Mouse (Mus musculus) embryonic facial prominence, embryonic 13.5 days (tissue): ENCODE data around the gene Ankrd2. TPM values are rescaled to one million over a fixed set of nuclear protein-coding genes. Genes with fewer than 3 reads are reported as not detected.
A peak's percentile ranks its signal among the peaks of the same experiment; 100 is the strongest.
"Not testable (repeated sequence)": the region's sequence is repeated elsewhere in the genome, so short reads cannot be mapped to it uniquely, and the experiment has no call there.

Experiments
- ATAC-seq: fragments of 200-750 bp; cut with Nextera tagmentation; 2 replicates; pipeline ENCODE4 v1.8.0; 2017; ENCODE audit warnings: low read depth; ENCODE audit not compliant: insufficient number of reproducible peaks, insufficient read depth, low FRiP score, low TSS enrichment
- H3K27ac ChIP-seq: fragments of 300-500 bp; sonication (generic); 2 replicates; pipeline ENCODE4 v1.5.1; 2015; ENCODE audit warnings: moderate library complexity, mild to moderate bottlenecking, inconsistent platforms
- H3K27me3 ChIP-seq: fragments of 300-500 bp; sonication (generic); 2 replicates; pipeline ENCODE4 v1.6.1; 2015; ENCODE audit warnings: mild to moderate bottlenecking, inconsistent platforms
- H3K36me3 ChIP-seq: fragments of 300-500 bp; sonication (generic); 2 replicates; pipeline ENCODE4 v1.6.1; 2015; ENCODE audit warnings: mild to moderate bottlenecking, inconsistent platforms
- H3K4me1 ChIP-seq: fragments of 300-500 bp; sonication (generic); 2 replicates; pipeline ENCODE4 v1.6.1; 2015; ENCODE audit warnings: inconsistent platforms
- H3K4me2 ChIP-seq: fragments of 300-500 bp; sonication (generic); 2 replicates; pipeline ENCODE4 v1.6.1; 2015; ENCODE audit warnings: moderate library complexity, mild to moderate bottlenecking, inconsistent platforms
- H3K4me3 ChIP-seq: fragments of 300-500 bp; sonication (generic); 2 replicates; pipeline ENCODE4 v1.5.1; 2015; ENCODE audit warnings: mild to moderate bottlenecking, inconsistent platforms
- H3K9ac ChIP-seq: fragments of 300-500 bp; sonication (generic); 2 replicates; pipeline ENCODE4 v1.6.1; 2015; ENCODE audit warnings: mild to moderate bottlenecking, inconsistent platforms
- H3K9me3 ChIP-seq: fragments of 300-500 bp; sonication (generic); 2 replicates; pipeline ENCODE4 v1.6.1; 2016; ENCODE audit warnings: inconsistent platforms
- WGBS: fragments of 180-500 bp; shearing (Covaris S2); methylation state at CpG from one replicate; pipeline ENCODE4 v1.1.7; 2015; ENCODE audit warnings: mixed read lengths; 5-methylcytosine and 5-hydroxymethylcytosine counted together
- polyA plus RNA-seq: library from polyadenylated mRNA; unstranded; fragments of >200 nt; fragmentation: Nextera tagmentation; extraction: Ambion mirVana; gene quantifications from 2 replicates; pipeline ENCODE4 v1.2.1, GENCODE M21; 2015

Gene Ankrd2
- polyA plus RNA-seq, 1 experiment from 2014 or later, result 0.31 TPM

DNA sequence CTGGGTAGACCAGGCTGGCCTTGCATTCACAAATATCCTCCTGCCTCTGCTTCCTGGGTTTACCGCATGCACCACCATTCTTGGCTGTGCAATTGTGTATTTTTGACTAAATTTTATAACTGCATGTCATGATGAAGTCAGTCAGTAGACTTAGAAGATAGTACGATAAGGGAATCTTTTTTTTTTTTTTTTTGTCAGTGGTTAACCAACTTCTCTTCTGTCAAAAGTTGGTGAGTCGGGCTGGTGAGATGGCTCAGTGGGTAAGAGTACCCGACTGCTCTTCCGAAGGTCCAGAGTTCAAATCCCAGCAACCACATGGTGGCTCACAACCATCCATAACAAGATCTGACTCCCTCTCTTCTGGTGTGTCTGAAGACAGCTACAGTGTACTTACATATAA is 45.8 kb downstream of the Ankrd2 start:
- H3K27me3 ChIP-seq, result not testable (repeated sequence)
- WGBS, result 95% methylated on average over 5 of the region's 5 CpGs

GRCm38 (mm10) chr19:42085690-42086089 is 49.9 kb downstream of the Ankrd2 start:
- ATAC-seq, result no peak
- H3K27me3 ChIP-seq, result no peaks in the 10 kb centered on the region
- H3K27ac ChIP-seq, result peak overlapping the region; percentile 60; the same call in 1 of the 2 replicates
- 9% methylated on average over 10 of the region's 10 CpGs for WGBS
- peak overlapping the region; percentile 89 for H3K4me2 ChIP-seq
- no peaks in the 10 kb centered on the region for H3K9me3 ChIP-seq
- no peaks in the 10 kb centered on the region for H3K36me3 ChIP-seq
- peak overlapping the region; percentile 83 for H3K9ac ChIP-seq
- H3K4me1 ChIP-seq, result peaks cover 20% of the 10 kb centered on the region
- H3K4me3 ChIP-seq, result peak overlapping the region; percentile 75

More for the DNA sequence above, 45.8 kb downstream of the Ankrd2 start:
- H3K4me3 ChIP-seq, H3K4me2 ChIP-seq, H3K9ac ChIP-seq, H3K27ac ChIP-seq, ATAC-seq, H3K9me3 ChIP-seq: not testable (repeated sequence)
- Histone ChIP-seq H3K4me1 (peaks cover 10% of the 10 kb centered on the region), H3K36me3 (peaks cover 20% of the 10 kb centered on the region; the same call in 1 of the 2 replicates)

GRCm38 (mm10) chr19:42086166-42086565 is 50.4 kb downstream of the Ankrd2 start, which contains the start of gene Morn4:
Gene Morn4 (minus strand): TSS chr19:42086357.
- peak within 1 kb of the TSS; percentile 75 for H3K4me3 ChIP-seq
- H3K9me3 ChIP-seq, result no peaks in the 10 kb centered on the region
- peak within 1 kb of the TSS; percentile 60; the same call in 1 of the 2 replicates for H3K27ac ChIP-seq
- peak; percentile 75 for ATAC-seq
- H3K9ac ChIP-seq, result peak within 1 kb of the TSS; percentile 83
- H3K36me3 ChIP-seq, result no peaks in the 10 kb centered on the region
- peak within 1 kb of the TSS; percentile 89 for H3K4me2 ChIP-seq
- peaks cover 23% of the 10 kb centered on the region for H3K4me1 ChIP-seq
- H3K27me3 ChIP-seq, result no peaks in the 10 kb centered on the region
- under 1% methylated on average over 21 of the region's 21 CpGs for WGBS

DNA sequence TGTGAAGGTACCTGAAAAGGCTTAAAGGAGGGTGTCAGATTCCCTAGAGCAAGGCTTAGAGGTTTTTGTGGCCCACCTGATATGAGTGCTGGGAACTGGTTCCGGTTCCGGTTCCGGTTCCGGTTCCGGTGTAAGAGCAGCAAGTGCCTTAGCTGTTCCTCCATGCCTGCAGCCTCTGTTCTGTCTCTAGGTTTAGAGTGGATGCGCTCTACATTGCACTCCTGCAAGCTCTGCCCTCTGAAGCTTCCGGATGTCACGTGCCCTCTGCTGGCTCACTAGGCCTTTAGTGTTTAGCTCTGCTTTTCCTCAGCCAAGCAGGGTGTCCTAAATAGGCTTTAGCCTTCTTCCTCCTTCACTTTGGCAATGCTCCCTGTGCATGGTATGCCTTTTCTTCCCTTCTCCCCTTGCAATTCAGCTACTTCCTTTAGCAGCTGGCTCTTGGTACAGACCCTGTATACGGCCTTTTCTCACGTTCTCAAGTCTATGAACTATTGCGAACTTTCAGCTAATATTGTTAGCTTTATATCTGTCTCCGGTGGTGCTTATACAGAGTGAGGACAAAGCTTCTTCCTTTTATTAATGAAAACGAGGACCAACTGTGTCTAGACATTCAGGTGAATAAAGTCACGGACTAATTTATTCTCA is 53.4 kb downstream of the Ankrd2 start:
- Histone ChIP-seq H3K4me3 (peak overlapping the region; percentile 93), H3K9me3 (no peaks in the 10 kb centered on the region), H3K4me1 (peaks cover 33% of the 10 kb centered on the region), H3K9ac (peak overlapping the region; percentile 58; the same call in 1 of the 2 replicates), H3K27ac (peak overlapping the region; percentile 79), H3K36me3 (0 out of 2 replicates have a peak, but pooled peaks cover 5% of the 10 kb centered on the region), H3K4me2 (peak overlapping the region; percentile 80), H3K27me3 (no peaks in the 10 kb centered on the region)
- no peak for ATAC-seq
- 19% methylated on average over 14 of the region's 14 CpGs for WGBS

DNA sequence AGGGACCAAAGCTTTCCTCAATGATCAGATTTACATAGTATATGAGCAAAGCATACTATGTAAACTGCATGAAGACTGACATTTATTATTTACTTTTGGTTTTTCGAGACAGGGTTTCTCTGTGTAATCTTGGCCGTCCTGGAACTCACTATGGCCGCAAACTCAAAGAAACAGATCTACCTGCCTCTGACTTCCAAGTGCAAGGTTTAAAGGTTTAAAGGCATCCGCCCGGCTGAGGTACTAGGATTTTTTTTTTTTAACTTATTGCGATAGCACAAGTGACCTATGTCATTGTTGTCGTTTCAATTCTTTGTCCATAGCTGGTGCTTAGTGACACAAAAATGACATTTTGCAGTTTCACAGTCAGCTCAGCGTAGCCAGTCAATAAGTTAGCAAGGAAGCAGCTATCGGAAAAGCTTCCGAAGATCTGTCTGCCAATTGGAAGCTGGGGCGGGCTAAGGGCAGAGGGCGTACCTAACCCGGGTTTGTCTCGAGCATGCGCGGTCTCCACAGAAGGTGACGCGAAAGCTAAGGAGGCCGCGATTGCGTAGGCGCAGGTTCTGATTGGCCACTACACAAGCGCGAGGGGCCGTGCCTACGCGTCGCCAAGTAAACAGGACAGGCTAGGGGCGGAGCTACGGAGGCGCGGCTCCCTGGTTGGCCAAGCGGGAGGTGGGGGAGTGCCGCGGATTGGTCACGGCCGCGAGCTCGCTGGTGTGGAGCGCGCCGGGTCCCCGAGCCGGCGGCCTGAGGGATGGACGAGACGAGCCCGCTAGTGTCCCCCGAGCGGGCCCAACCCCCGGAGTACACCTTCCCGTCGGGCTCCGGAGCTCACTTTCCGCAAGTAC is 54.2 kb downstream of the Ankrd2 start, which contains the start of gene Pi4k2a:
Gene Pi4k2a (plus strand): TSS at position 723 of the 848 bp plus-strand sequence.
- H3K27me3 ChIP-seq, result no peaks in the 10 kb centered on the region
- H3K36me3 ChIP-seq, result peaks cover 12% of the 10 kb centered on the region; the same call in 1 of the 2 replicates
- H3K4me2 ChIP-seq, result peak within 1 kb of the TSS; percentile 80
- H3K27ac ChIP-seq, result peak within 1 kb of the TSS; percentile 89
- peaks cover 36% of the 10 kb centered on the region for H3K4me1 ChIP-seq
- ATAC-seq, result peak; percentile 98
- H3K9me3 ChIP-seq, result no peaks in the 10 kb centered on the region
- peak within 1 kb of the TSS; percentile 93 for H3K4me3 ChIP-seq
- H3K9ac ChIP-seq, result peak within 1 kb of the TSS; percentile 91
- under 1% methylated on average over 55 of the region's 55 CpGs for WGBS

- Histone ChIP-seq H3K27me3 (no peaks in the 10 kb centered on the region), H3K27ac (peak overlapping the region; percentile 89), H3K9me3 (no peaks in the 10 kb centered on the region), H3K4me3 (peak overlapping the region; percentile 93), H3K4me1 (peaks cover 32% of the 10 kb centered on the region), H3K9ac (peak overlapping the region; percentile 91), H3K4me2 (peak overlapping the region; percentile 80), H3K36me3 (peaks cover 14% of the 10 kb centered on the region; the same call in 1 of the 2 replicates)
- ATAC-seq, result peak; percentile 57
- WGBS, result under 1% methylated on average over 52 of the region's 52 CpGs
Measured at GRCm38 (mm10) chr19:42090637-42091141, 54.9 kb downstream of the Ankrd2 start.

Other genes with a start within 250 kb of the Ankrd2 start
- gene Arhgap19, start 234.0 kb upstream of the Ankrd2 start, polyA plus RNA-seq, result 22.2 and 23.2 TPM in 2 replicates
- 6.9 and 7.4 TPM in 2 replicates for gene Frat1, start 206.0 kb upstream of the Ankrd2 start, polyA plus RNA-seq
- gene Frat2, start 187.9 kb upstream of the Ankrd2 start, polyA plus RNA-seq, result 4.9 and 5.3 TPM in 2 replicates
- 15.2 and 16.8 TPM in 2 replicates for gene Rrp12, start 139.8 kb upstream of the Ankrd2 start, polyA plus RNA-seq
- gene Pgam1, start 124.1 kb upstream of the Ankrd2 start, polyA plus RNA-seq, result 539 and 631 TPM in 2 replicates
- gene Exosc1, start 102.6 kb upstream of the Ankrd2 start, polyA plus RNA-seq, result 88.2 and 90.2 TPM in 2 replicates
- 91.2 and 97.3 TPM in 2 replicates for gene Zdhhc16, start 102.5 kb upstream of the Ankrd2 start, polyA plus RNA-seq
- gene Mms19, start 54.8 kb upstream of the Ankrd2 start, polyA plus RNA-seq, result 41.2 and 41.7 TPM in 2 replicates
- 23.0 and 23.5 TPM in 2 replicates for gene Ubtd1, start 54.2 kb upstream of the Ankrd2 start, polyA plus RNA-seq
- gene Hoga1, start 9.6 kb downstream of the Ankrd2 start, polyA plus RNA-seq, result 1.3 and 3.3 TPM in 2 replicates
- not detected in 2 replicates for gene 4933411K16Rik, start 16.2 kb downstream of the Ankrd2 start, polyA plus RNA-seq
- gene Morn4, start 50.4 kb downstream of the Ankrd2 start, polyA plus RNA-seq, result 34.0 and 41.2 TPM in 2 replicates
- 24.9 and 27.4 TPM in 2 replicates for gene Pi4k2a, start 54.5 kb downstream of the Ankrd2 start, polyA plus RNA-seq
- 29.8 and 35.5 TPM in 2 replicates for gene Avpi1, start 93.1 kb downstream of the Ankrd2 start, polyA plus RNA-seq
- 11.6 and 13.3 TPM in 2 replicates for gene Marveld1, start 111.4 kb downstream of the Ankrd2 start, polyA plus RNA-seq
- gene Zfyve27, start 128.0 kb downstream of the Ankrd2 start, polyA plus RNA-seq, result 25.7 and 27.6 TPM in 2 replicates
- gene Sfrp5, start 166.3 kb downstream of the Ankrd2 start, polyA plus RNA-seq, result 1.4 and 1.7 TPM in 2 replicates
- gene Golga7b, start 211.6 kb downstream of the Ankrd2 start, polyA plus RNA-seq, result 1.5 and 1.8 TPM in 2 replicates